Mouse (Mus musculus): ENCODE results near the gene Dennd1a. TPM values are rescaled to one million over a fixed set of nuclear protein-coding genes. Genes with fewer than 3 reads are reported as not detected.

Dennd1a gene
- polyA plus RNA-seq, 1 experiment from 2014 or later = 14.4 TPM

GRCm38 (mm10) chr2:37926133-37926503, 361.1 kb downstream of the Dennd1a start:
- H3K9me3 ChIP-seq = no peaks in the 10 kb centered on the region
- no peak overlapping the region for H3K9ac ChIP-seq
- H3K27ac ChIP-seq = no peak overlapping the region
- H3K4me3 ChIP-seq = no peak overlapping the region
- H3K27me3 ChIP-seq = peaks cover 23% of the 10 kb centered on the region
- WGBS = 70% methylated on average over 5 of the region's 5 CpGs
- no peak for ATAC-seq (ENCODE audit: low FRiP score)
- no peak overlapping the region for H3K4me2 ChIP-seq
- H3K4me1 ChIP-seq (replicated peaks) = peaks cover 13% of the 10 kb centered on the region
- no peaks in the 10 kb centered on the region for H3K36me3 ChIP-seq

DNA sequence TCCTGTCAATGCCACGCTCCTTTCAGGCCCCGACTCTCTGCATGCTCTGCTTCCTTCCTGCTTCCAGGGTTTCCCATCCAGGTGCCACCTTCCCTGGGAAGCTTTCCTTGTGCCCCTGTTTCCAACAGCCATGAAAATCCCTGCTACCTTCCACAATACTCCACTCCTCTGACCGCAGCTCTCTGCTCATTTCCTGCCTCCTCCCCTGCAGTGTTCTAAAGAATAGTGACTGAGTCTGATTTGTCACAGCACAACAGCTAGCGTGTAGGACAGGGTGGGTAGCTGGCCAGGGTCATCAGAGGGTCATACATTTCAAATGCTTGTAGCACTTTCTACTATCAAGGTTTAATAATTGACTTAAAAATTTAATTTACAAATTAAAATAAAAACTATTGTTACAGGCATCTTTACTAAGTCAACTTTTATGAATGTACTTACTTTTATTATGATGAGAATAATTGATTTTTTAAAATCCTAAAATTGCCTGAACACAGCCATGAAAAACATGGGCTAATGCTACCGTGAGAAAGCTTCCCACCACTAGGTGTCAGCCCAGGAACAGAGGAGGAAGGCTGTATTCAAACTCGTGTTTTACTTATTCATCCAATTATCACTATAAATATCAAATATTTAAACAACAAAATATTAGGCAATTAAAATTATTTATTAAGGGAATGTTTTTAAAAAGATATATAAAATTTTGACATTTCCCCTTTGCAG, 361.6 kb downstream of the Dennd1a start:
- 9% methylated on average over 6 of the region's 6 CpGs for WGBS
- Histone ChIP-seq H3K4me1 (replicated peaks) (peaks cover 8% of the 10 kb centered on the region), H3K9ac (no peak overlapping the region), H3K9me3 (no peaks in the 10 kb centered on the region), H3K36me3 (no peaks in the 10 kb centered on the region), H3K27me3 (peaks cover 23% of the 10 kb centered on the region), H3K4me3 (no peak overlapping the region), H3K4me2 (no peak overlapping the region), H3K27ac (no peak overlapping the region)
- no peak for ATAC-seq (ENCODE audit: low FRiP score)

DNA sequence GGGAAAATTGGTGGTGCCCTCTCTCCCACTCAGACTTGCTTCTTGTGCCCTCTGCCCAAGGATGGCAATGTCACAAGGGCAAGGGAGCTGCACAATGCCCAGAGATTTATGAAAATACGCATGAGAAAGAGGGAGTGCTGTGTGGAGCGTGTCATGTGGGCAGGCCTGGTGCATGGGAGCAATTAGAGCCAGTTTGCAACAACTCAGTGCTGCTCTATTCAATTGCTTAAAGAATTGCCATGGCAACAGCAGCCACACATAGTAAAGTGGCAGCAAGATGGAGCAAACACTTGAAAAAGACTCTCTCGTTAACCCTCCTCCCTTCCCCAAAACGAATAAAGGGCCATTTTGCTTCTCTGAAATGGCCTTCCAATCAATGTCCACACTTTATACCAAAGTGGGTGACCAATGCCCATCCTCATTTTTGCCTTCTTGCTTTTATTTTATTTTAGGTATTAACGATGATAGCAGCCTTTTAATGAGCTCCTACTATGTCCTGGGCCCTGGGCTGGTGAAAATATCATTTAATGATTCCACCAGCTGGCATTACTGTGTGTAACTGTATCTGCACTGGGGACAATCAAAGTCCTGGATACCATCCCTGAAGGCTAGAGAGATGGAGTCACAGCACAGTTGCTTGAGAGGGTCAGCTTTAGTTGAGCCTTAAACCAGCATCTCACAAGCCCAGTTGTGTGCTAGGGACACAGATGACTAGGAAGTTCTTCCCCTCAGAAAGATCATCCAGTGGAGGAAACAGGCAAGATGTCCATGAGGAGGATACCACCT, 378.3 kb downstream of the Dennd1a start:
- no peak overlapping the region for H3K9ac ChIP-seq
- no peaks in the 10 kb centered on the region for H3K27me3 ChIP-seq
- peak; percentile 28 for ATAC-seq (ENCODE audit: low FRiP score)
- 30% methylated on average over 5 of the region's 5 CpGs for WGBS
- no peak overlapping the region for H3K27ac ChIP-seq
- peaks cover 10% of the 10 kb centered on the region; the same call in 1 of the 2 replicates for H3K4me1 ChIP-seq (replicated peaks)
- H3K4me2 ChIP-seq = no peak overlapping the region
- no peaks in the 10 kb centered on the region for H3K36me3 ChIP-seq
- no peak overlapping the region for H3K4me3 ChIP-seq
- H3K9me3 ChIP-seq = no peaks in the 10 kb centered on the region

GRCm38 (mm10) chr2:37908296-37908695, 378.9 kb downstream of the Dennd1a start:
- no peak overlapping the region for H3K9ac ChIP-seq
- ATAC-seq (ENCODE audit: low FRiP score) = no peak
- WGBS = 73% methylated on average over 3 of the region's 3 CpGs
- H3K27ac ChIP-seq = no peak overlapping the region
- no peaks in the 10 kb centered on the region for H3K36me3 ChIP-seq
- no peaks in the 10 kb centered on the region for H3K27me3 ChIP-seq
- H3K4me3 ChIP-seq = no peak overlapping the region
- no peak overlapping the region for H3K4me2 ChIP-seq
- H3K9me3 ChIP-seq = no peaks in the 10 kb centered on the region
- peaks cover 13% of the 10 kb centered on the region for H3K4me1 ChIP-seq (replicated peaks)

- Histone ChIP-seq H3K9me3 (no peaks in the 10 kb centered on the region), H3K4me2 (no peak overlapping the region), H3K36me3 (no peaks in the 10 kb centered on the region), H3K4me3 (no peak overlapping the region), H3K4me1 (replicated peaks) (peaks cover 13% of the 10 kb centered on the region), H3K9ac (no peak overlapping the region), H3K27ac (no peak overlapping the region), H3K27me3 (no peaks in the 10 kb centered on the region)
- ATAC-seq (ENCODE audit: low FRiP score) = no peak
- 83% methylated on average over 2 of the region's 2 CpGs for WGBS
Measured at GRCm38 (mm10) chr2:37906261-37906660, 380.9 kb downstream of the Dennd1a start.

DNA sequence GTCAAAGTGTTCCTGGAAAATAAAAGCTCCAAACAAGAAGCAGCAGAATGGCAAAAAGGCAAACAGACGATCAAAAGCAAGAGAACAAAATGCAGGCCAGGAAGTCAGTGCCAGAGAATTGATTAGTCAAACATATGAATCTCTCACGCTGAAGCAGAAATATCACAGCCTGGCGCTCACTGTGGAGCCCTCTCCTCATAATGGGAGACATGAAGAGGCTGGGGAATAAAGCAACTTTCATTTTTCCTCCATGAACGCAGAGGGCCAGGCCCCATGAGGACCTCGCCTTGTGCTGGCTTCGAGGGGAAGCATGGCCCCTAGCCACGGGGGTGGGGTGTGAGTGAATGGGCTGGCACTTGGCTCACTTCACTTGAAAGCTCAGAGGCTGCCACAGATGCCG, 383.9 kb downstream of the Dennd1a start:
- WGBS = 59% methylated on average over 8 of the region's 8 CpGs
- ATAC-seq (ENCODE audit: low FRiP score) = no peak
- no peak overlapping the region for H3K4me2 ChIP-seq

GRCm38 (mm10) chr2:37883214-37883613, 404.0 kb downstream of the Dennd1a start:
- H3K4me2 ChIP-seq = no peak overlapping the region
- H3K36me3 ChIP-seq = no peaks in the 10 kb centered on the region
- no peak overlapping the region for H3K4me3 ChIP-seq
- ATAC-seq (ENCODE audit: low FRiP score) = no peak
- H3K4me1 ChIP-seq (replicated peaks) = peaks cover 31% of the 10 kb centered on the region
- 0 out of 2 replicates have a peak overlapping the region, but pooled peaks have one; percentile 24 for H3K9ac ChIP-seq
- H3K27me3 ChIP-seq = no peaks in the 10 kb centered on the region
- no peaks in the 10 kb centered on the region for H3K9me3 ChIP-seq
- 50% methylated on average over 3 of the region's 3 CpGs for WGBS
- H3K27ac ChIP-seq = peak overlapping the region; percentile 69

More for the DNA sequence above, 383.9 kb downstream of the Dennd1a start:
- H3K9me3 ChIP-seq = no peaks in the 10 kb centered on the region
- peaks cover 5% of the 10 kb centered on the region for H3K4me1 ChIP-seq (replicated peaks)
- no peaks in the 10 kb centered on the region for H3K36me3 ChIP-seq
- no peak overlapping the region for H3K9ac ChIP-seq
- H3K27ac ChIP-seq = no peak overlapping the region
- H3K27me3 ChIP-seq = no peaks in the 10 kb centered on the region
- H3K4me3 ChIP-seq = no peak overlapping the region

DNA sequence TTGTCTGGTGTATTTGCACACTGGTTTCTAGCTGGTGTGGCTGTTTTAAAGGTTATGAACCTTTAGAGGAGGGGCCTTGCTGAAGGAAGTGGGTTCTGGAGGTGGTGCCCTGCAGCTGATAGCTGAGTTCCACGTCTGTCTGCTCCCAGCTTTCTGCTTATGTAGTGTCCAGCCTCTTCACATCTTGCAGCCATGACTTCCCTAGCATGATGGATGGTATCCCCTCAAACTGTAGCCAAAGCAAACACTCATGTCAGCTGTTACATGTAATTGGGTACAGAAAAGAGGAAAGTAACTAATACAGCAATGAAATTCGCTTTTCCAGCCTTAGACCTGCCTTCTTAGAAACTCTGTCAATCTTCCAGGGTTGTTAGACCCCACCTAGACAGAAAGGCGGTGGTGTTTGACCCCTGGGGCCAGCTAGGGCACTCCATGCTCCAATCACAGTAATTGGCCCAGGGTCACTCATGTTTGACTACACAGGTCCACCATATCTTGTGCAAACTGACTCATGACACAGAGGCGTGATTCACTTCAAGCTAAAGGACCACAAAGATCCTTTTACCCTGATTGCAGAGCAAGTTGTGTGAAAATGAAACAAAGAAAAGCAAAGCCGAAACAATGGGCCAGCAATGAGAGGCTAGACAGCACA, 405.8 kb downstream of the Dennd1a start:
- no peak overlapping the region for H3K4me2 ChIP-seq
- no peaks in the 10 kb centered on the region for H3K36me3 ChIP-seq
- H3K4me1 ChIP-seq (replicated peaks) = peaks cover 42% of the 10 kb centered on the region
- no peak overlapping the region for H3K9ac ChIP-seq
- WGBS = 79% methylated on average over 5 of the region's 5 CpGs
- ATAC-seq (ENCODE audit: low FRiP score) = no peak
- H3K4me3 ChIP-seq = no peak overlapping the region
- H3K27me3 ChIP-seq = no peaks in the 10 kb centered on the region
- H3K9me3 ChIP-seq = no peaks in the 10 kb centered on the region
- no peak overlapping the region for H3K27ac ChIP-seq

DNA sequence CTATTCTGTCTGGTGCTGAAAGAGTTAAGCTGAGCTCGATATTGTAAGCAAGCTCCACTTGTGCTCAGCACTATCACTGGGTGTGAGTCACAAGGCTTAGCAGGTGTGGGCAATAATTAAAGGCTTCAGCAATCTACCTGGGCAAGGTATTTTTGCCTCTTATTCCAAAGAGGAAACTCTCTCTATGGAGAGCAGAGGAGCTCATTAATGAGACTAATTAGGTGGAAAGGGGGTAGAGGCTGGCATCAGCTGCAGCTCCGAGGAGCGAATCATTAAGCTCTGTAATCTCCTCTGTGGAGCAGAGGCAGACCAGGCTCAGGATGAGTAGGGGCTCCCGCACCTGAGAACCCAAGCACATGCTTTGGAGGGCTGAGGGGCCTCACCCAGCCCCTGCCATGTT, 407.5 kb downstream of the Dennd1a start:
- no peak overlapping the region for H3K4me2 ChIP-seq
- peak overlapping the region; percentile 31 for H3K27ac ChIP-seq
- H3K4me1 ChIP-seq (replicated peaks) = peaks cover 44% of the 10 kb centered on the region
- ATAC-seq (ENCODE audit: low FRiP score) = peak; percentile 75
- 39% methylated on average over 4 of the region's 4 CpGs for WGBS
- no peaks in the 10 kb centered on the region for H3K36me3 ChIP-seq
- no peaks in the 10 kb centered on the region for H3K9me3 ChIP-seq
- no peaks in the 10 kb centered on the region for H3K27me3 ChIP-seq
- H3K4me3 ChIP-seq = no peak overlapping the region
- no peak overlapping the region for H3K9ac ChIP-seq

DNA sequence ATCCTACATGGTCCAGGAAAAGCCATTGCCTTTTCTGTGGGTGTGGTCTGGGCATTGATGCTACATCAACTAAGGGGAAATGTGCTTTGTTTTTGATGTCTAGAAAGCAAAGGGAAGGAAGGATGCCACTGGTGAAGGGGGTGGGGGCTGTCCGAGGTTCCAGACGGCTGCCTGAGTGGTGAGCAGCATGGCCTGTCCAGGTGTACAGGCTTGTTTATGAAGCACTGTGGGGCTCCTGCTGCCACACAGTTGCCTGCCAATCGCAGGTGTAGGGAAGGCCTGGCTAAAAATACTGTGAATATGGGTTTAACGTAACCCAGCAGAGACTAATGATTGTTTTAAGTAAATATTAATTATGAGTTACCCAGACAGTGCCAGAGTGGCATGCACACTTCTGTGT, 414.4 kb downstream of the Dennd1a start:
- no peaks in the 10 kb centered on the region for H3K36me3 ChIP-seq
- peaks cover 25% of the 10 kb centered on the region for H3K4me1 ChIP-seq (replicated peaks)
- no peak overlapping the region for H3K4me2 ChIP-seq
- no peaks in the 10 kb centered on the region for H3K27me3 ChIP-seq
- ATAC-seq (ENCODE audit: low FRiP score) = no peak
- H3K27ac ChIP-seq = no peak overlapping the region
- no peak overlapping the region for H3K9ac ChIP-seq
- 82% methylated on average over 4 of the region's 4 CpGs for WGBS
- no peaks in the 10 kb centered on the region for H3K9me3 ChIP-seq
- H3K4me3 ChIP-seq = no peak overlapping the region

GRCm38 (mm10) chr2:37869628-37870027, 417.6 kb downstream of the Dennd1a start:
- H3K4me2 ChIP-seq = no peak overlapping the region

DNA sequence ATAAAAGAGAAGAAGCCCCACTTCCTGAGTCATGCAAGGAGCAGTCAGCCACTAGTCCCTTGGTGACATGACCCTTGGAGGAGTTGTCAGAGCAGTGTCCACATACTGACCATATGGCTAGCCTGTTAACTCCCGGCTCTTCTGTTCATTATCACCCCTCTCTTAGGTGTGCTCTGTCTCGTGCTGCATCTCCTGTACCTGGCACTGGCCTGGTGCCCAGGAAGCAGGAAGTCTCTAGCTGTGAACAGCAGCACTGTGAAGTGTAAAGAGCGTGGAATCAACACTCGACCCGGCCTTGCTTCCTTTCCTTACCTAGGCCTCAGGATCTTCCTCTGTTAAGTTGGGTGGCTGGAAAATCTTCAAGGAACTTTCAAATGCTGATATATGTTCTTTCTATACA, 419.8 kb downstream of the Dennd1a start:
- Histone ChIP-seq H3K27me3 (no peaks in the 10 kb centered on the region), H3K36me3 (no peaks in the 10 kb centered on the region), H3K9me3 (no peaks in the 10 kb centered on the region), H3K4me3 (no peak overlapping the region), H3K27ac (no peak overlapping the region), H3K4me1 (replicated peaks) (peaks cover 12% of the 10 kb centered on the region), H3K9ac (no peak overlapping the region), H3K4me2 (no peak overlapping the region)
- no peak for ATAC-seq (ENCODE audit: low FRiP score)
- 87% methylated on average over 5 of the region's 5 CpGs for WGBS

More at GRCm38 (mm10) chr2:37869628-37870027, 417.6 kb downstream of the Dennd1a start:
- Histone ChIP-seq H3K9ac (0 out of 2 replicates have a peak overlapping the region, but pooled peaks have one; percentile 24), H3K27ac (no peak overlapping the region), H3K9me3 (no peaks in the 10 kb centered on the region), H3K4me3 (no peak overlapping the region), H3K27me3 (no peaks in the 10 kb centered on the region), H3K4me1 (replicated peaks) (peaks cover 15% of the 10 kb centered on the region), H3K36me3 (no peaks in the 10 kb centered on the region)
- peak; percentile 34; the same call in 1 of the 2 replicates for ATAC-seq (ENCODE audit: low FRiP score)
- 29% methylated on average over 6 of the region's 6 CpGs for WGBS
